Mouse (Mus musculus): ENCODE measurements around the gene Syf2.

DNA sequence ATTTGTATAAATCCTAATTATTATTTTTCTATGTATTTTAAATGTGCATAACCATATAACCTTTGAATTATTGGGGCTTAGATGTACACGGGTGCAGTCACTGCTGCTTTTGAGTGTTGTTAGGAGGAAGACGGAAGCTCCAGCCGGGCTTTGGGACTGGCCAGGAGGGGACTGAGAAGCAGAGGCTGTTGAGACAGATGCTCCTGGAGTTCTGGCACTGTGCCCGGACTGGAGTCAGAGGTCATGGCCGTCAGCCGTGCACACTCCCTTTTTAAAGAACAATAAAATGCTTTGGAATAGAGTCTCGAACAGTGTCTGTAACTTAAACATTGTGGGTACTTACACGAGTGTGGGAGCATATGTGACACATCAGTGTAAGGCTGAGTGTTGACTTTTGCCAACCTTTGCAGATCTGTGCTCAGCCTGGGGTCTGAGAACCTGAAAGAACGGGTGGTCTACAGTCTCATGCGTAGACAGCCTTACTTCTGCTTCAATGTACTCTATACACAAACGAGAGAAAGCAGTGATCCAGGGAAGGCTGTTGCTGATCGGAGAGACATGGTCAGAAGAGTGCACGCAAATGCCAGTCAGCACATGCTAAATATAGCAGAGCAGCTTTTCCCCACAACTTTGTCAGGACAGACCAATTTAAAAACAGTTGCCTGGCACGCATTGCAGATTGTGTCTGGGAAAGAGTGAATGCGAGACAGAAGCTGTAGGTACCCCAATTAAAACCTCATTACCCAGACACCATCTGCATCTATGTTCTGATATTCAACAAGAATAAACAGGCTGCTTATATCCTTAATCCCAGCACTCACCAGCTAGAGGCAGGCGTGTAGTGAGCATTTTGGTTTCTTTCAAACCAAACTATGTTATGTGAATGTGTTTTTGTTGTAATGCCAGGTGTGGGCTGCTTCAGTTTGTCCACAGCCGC lies 6.8 kb downstream of the Syf2 start:
- TF ChIP-seq CTCF (IDR thresholded peaks at IDR 0.05; ENCODE audit: low read depth) (no peak), EP300 (IDR thresholded peaks at IDR 0.05; ENCODE audit: low read depth) (no peak)

All from liver, postnatal 0 days (tissue).